Mouse (Mus musculus): ENCODE results near the gene Creb5.

DNA sequence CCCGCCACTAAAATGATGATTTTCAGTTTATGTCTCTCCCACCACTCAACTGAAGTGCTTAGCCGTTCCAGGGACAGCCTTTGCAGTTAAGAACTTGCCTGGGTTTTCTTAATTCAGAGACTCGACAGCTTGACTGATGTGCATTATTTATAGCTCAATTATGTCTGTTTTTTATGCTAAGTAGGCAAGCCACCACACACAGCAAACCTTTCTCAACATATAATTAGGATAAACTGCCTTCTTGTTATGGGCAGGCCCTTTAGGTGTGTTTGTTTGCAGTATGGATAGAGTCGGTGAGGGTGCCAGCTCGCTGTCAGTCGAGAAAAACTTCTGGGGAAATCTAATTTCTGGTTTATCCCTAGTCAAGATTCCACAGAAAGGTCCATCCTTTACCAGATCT lies 409.4 kb downstream of the Creb5 start:
- TF ChIP-seq CTCF (IDR thresholded peaks at IDR 0.05; ENCODE audit: borderline replicate concordance, insufficient read depth, low read depth, low read length): no peak
- TF ChIP-seq POLR2A (IDR thresholded peaks at IDR 0.05; ENCODE audit: borderline replicate concordance, insufficient read depth, low read length): no peak

Measured in cerebellum, adult 2 months (tissue).